Mouse (Mus musculus) gastrocnemius, postnatal 14 days (tissue): ENCODE results near the gene Mark2. TPM values are rescaled to one million over a fixed set of nuclear protein-coding genes. Genes with fewer than 3 reads are reported as not detected.

Experiments
- DNase-seq: peaks from one replicate; pipeline ENCODE4 v3.0.0; 2021; ENCODE audit warnings: mixed read lengths
- intact Hi-C: fragments of 180-260 bp; cut with DNase I; formaldehyde crosslinking; loops from one replicate; pipeline ENCODE4 v1.15.1; 2025; ENCODE audit warnings: low total_unique reads
- total RNA-seq, 2 experiments: library from RNA; stranded (reverse); gene quantifications; 2 replicates each; pipeline ENCODE4 v1.2.3; 2021

Mark2 gene
- total RNA-seq, 2 experiments from 2014 or later, result 27.7 to 34.1 TPM

- intact Hi-C loops, result no loop called here
- peak; percentile 92 for DNase-seq
Observed at GRCm38 (mm10) chr19:7240782-7241690, 100.6 kb downstream of the Mark2 start, which contains the start of gene Naa40. Gene Naa40, minus strand, starts transcription at chr19:7241183.

- DNase-seq, result no peak
- intact Hi-C loops, result no loop called here
Observed at GRCm38 (mm10) chr19:7240291-7240690, 101.4 kb downstream of the Mark2 start.

DNA sequence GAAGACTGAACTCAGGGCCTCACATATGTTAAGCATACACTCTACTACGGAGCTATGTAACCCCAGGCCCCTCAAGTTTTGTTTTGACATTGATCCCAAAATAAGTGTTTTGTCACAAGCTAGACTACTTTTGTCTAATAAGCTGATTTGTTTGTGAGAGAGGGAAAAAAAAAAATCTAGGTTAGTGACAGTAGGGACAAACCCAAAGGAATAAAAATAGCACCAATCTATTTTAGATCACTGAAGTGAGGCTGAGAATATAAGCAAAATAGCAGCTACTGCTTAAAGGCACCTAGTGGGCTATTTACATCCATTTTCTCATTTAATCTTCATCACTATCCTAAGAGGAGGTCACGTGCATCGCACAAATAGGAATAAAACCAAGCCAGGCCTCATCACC is 102.1 kb downstream of the Mark2 start:
- DNase-seq, result no peak
- intact Hi-C loops, result loop anchor here (10.0 kb wide), 1 partner anchor 185 kb away; no protein-coding TSS in a partner anchor

DNA sequence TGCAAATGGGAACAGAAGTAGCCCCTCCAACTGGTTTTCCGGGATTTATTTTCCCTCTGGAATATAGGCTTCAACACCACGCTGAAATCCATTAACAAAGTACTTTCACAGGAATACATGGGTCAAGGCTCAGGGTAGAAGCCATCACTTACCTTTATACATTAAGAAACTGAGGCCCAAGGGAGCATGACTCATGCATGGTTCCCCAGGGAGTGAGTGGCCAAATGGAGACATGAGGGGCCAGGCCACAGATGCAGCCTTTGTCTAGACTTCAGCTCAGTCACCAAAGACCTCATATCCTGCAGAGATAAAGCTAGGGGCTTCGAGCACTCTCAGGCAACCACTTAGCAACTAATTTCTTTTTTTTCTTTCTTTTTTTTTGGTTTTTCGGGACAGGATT is 104.9 kb downstream of the Mark2 start:
- intact Hi-C loops, result loop anchor here (10.0 kb wide), 1 partner anchor 188 kb away; no protein-coding TSS in a partner anchor
- no peak for DNase-seq

GRCm38 (mm10) chr19:7236011-7236410 is 105.6 kb downstream of the Mark2 start:
- intact Hi-C loops, result loop anchor here (10.0 kb wide), 1 partner anchor 189 kb away; no protein-coding TSS in a partner anchor
- no peak for DNase-seq

DNA sequence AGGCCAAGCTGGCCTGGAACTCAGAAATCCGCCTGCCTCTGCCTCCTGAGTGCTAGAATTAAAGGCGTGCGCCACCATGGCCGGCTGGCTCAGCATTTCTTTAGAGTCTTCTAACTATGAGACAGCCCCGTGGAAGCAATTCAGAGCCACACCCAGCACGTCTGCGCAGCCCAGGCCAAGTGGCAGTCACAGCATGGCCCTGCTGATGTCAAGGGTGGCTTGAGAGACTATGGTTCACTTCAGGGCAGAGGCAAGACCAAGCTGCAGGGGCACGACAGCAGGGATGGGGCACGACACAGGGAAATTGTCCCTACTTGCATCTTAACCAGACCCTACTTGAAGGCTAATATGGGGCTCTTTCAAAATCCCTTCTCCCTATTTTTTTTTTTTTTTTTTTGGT is 106.2 kb downstream of the Mark2 start:
- intact Hi-C loops, result loop anchor here (10.0 kb wide), 1 partner anchor 189 kb away; no protein-coding TSS in a partner anchor
- DNase-seq, result no peak

- DNase-seq, result peak; percentile 78
- intact Hi-C loops, result loop anchor here (10.0 kb wide), 1 partner anchor 190 kb away; no protein-coding TSS in a partner anchor
Observed at GRCm38 (mm10) chr19:7234537-7235221, 107.0 kb downstream of the Mark2 start.

DNA sequence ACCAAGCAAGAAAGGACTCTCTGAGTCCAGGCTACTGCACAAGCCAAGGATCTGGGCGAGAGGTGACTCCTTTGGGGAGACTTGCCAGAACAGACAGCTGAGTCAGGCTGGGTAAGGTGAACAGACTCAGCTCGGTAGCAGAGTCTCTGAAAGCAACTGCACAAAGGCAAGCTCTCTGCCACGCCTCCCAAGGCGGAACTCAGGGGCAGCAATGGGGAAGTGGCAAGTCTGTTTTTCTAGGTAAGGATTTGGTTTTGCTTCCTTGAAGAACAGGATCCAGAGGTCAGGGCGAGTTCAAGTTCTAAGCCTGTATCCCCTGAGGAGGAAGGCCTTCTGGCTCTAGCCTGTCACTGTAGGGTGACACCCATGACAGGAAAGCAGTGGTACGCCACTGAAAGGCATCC is 115.1 kb downstream of the Mark2 start:
- no peak for DNase-seq

More for the DNA sequence above, 115.1 kb downstream of the Mark2 start:
- intact Hi-C loops, result no loop called here

Other genes with a start within 250 kb of the Mark2 start
- gene Flrt1, start 236.1 kb downstream of the Mark2 start, total RNA-seq, result under 1 TPM; 0.27 to 0.51 TPM
- gene Otub1, start 135.5 kb downstream of the Mark2 start, total RNA-seq, result 10 to 100 TPM; 52.6 to 62.6 TPM
- 100 to 1,000 TPM; 167 TPM for gene Cox8a, start 124.2 kb downstream of the Mark2 start, total RNA-seq
- 10 to 100 TPM in 1 of 2 experiments, 1 to 10 TPM in 1; 9.1 to 11.7 TPM for gene Naa40, start 100.7 kb downstream of the Mark2 start, total RNA-seq
- gene Rcor2, start 74.5 kb downstream of the Mark2 start, total RNA-seq, result 1 to 10 TPM; 2.1 to 8.8 TPM
- 1 to 10 TPM; 9.4 to 9.5 TPM for gene Spindoc, start 41.1 kb upstream of the Mark2 start, total RNA-seq
- 10 to 100 TPM; 10.7 to 11.4 TPM for gene 2700081O15Rik, start 75.8 kb upstream of the Mark2 start, total RNA-seq
- gene Rtn3, start 141.4 kb upstream of the Mark2 start, total RNA-seq, result 10 to 100 TPM; 37.1 to 40.6 TPM
- gene Atl3, start 152.2 kb upstream of the Mark2 start, total RNA-seq, result 10 to 100 TPM; 15.4 to 16.0 TPM
- gene Pla2g16, start 215.6 kb upstream of the Mark2 start, total RNA-seq, result 10 to 100 TPM; 55.0 to 57.6 TPM